Mouse (Mus musculus) kidney, postnatal 14 days (tissue): ENCODE measurements around the gene Stk4.
A peak's percentile ranks its signal among the peaks of the same experiment; 100 is the strongest.

Experiments
- DNase-seq: peaks from one replicate; pipeline ENCODE4 v3.0.0; 2022; ENCODE audit warnings: mixed read lengths

Stk4 gene

GRCm38 (mm10) chr2:164128576-164129411 lies 58.7 kb downstream of the Stk4 start:
- DNase-seq, result no peak

GRCm38 (mm10) chr2:164131586-164131985 lies 61.5 kb downstream of the Stk4 start:
- no peak for DNase-seq

DNA sequence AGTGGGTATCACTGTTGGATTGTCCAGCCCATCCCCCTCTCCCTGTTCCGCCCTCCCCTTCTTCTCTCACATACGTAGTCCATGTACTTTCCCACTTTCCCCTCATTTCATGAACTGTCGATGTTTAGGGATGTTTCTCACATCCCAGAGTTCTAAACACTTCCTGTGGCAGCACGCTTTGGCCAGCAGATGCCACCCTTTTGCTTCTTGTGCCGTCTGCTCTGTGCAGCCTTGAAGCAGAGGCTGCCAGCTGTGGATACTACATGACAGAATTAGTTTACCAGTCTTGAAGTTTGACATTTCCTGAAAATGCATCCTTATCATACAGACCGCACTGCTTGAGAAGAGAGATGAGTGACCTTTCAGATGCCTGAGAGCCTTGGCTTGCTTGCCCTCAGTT lies 64.4 kb downstream of the Stk4 start:
- DNase-seq, result peak; percentile 60

DNA sequence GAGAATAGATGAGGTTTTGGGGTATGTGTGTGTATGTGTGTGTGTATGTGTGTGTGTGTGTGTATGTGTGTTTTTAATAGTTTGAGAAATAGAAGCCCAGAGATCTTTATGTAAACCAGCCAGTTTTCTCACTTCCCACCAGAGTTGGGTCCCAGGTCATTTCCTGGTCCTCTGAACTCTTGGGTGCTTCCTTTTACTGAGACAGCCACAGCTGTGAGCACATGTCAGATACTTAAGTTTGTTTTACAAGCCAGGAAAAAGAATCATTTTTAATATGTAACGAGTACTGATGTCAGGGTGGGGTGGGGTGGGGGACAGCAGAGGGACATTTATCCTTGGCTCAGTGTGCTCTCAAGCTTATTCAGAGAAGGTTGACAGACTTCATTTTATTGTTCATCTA lies 65.2 kb downstream of the Stk4 start:
- DNase-seq, result peak; percentile 45

DNA sequence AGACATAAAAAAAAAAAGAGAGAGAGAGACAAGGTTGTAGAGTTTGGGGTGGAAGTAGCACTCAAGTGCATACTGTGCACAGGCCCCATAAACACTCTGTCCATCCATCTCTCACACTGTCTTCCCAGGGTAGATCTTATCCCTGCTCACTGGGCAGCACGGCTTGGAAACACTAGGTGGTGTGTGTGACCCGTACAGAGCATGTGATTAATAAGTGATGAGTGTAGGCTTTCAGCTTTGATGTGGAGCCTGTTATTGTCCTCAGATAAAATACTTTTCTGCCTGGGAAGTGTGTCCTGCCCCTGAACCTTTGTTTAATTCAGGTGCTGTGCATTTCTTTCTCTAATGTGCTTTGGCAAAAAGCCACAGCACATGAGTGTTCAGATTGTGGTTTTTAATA lies 66.3 kb downstream of the Stk4 start:
- DNase-seq, result no peak

DNA sequence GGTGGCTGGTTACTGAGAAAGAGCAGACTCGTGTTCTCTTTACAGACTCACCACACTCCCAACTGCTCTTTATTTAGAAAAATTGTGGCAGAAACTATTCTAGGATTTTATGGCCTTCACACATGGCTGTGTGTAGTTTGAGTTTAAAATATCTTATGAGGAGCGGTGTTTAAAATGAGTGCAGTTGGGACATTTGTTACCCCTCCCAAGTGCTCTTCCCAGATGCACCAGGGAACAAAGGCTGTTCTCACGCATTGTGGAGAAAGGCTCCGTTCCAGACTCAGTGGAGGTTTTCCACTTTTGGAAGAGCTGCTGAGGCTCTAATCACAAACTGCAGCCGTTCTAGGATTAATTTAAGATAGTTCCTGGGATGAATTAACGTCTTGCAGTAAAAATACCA lies 67.6 kb downstream of the Stk4 start:
- no peak for DNase-seq

DNA sequence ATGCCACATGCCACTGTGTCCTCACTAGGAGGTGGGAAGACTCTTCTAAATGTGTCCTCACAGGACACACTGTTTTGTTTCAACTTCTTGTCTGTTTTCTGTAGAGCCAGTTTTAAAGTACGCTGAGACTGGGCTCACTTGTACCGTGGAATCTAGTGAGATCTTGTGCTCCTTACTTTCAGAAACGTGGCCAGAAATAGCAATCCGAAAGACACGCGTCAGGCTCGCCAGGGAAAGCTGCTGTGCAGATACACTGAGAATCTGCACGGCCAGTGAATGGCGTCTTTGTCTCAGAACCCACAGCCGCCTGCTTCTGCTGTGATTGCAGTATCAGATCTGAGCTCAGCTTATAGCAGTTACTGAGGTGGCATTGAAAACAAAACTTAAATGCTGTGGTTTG lies 71.9 kb downstream of the Stk4 start:
- DNase-seq, result no peak

DNA sequence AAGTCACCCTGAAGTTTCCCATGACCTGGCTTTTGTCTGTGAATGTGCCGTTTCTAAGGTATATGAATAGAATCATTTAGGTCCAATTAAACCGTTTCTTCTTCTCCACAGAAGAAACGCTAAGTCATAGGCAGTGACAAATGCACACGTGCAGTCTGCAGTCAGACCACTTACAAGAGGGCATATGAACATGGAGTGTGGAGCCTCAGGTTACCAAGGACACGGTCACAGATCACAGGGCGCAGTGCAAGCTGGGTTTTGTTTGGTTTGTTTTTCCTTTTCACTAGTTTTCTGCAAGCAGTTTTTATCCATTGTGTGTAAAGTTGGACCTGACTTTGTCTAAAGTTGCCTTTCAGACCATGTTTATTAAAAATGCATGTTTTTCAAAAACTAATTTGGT lies 73.9 kb downstream of the Stk4 start:
- peak; percentile 46 for DNase-seq

DNA sequence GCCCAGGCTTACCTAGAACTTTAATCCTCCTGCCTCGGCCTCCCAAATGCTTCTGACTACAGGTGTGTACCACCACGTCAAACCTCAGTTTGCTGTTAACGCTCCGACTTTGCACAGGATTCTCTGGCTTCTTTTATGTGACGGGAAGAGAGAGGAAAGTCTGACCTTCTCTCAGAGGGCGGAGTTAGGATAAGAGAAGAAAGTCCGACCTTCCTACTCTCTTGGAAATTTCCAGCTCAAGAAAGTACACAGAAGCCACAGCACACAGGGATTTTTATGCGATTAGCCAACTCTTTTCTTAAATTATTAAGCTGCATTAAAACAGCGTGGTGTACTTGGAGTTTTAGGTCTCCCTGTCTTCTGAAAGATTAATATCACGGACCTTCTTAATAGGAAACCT lies 74.4 kb downstream of the Stk4 start:
- DNase-seq, result no peak

- no peak for DNase-seq
These were observed 76.4 kb downstream of the Stk4 start for GRCm38 (mm10) chr2:164146556-164146955.

GRCm38 (mm10) chr2:164150086-164150760 lies 80.1 kb downstream of the Stk4 start:
- DNase-seq, result no peak

- no peak for DNase-seq
These were observed 82.2 kb downstream of the Stk4 start for GRCm38 (mm10) chr2:164152341-164152740.

- no peak for DNase-seq
These were observed 83.9 kb downstream of the Stk4 start for GRCm38 (mm10) chr2:164154007-164154406.

GRCm38 (mm10) chr2:164156158-164156557 lies 86.0 kb downstream of the Stk4 start:
- DNase-seq, result no peak

GRCm38 (mm10) chr2:164158838-164159237 lies 88.7 kb downstream of the Stk4 start:
- DNase-seq, result no peak

- DNase-seq, result no peak
These were observed 91.5 kb downstream of the Stk4 start for GRCm38 (mm10) chr2:164161515-164162055.

- DNase-seq, result no peak
These were observed 94.8 kb downstream of the Stk4 start for GRCm38 (mm10) chr2:164164941-164165340.

- no peak for DNase-seq
These were observed 97.8 kb downstream of the Stk4 start for GRCm38 (mm10) chr2:164167752-164168570.

DNA sequence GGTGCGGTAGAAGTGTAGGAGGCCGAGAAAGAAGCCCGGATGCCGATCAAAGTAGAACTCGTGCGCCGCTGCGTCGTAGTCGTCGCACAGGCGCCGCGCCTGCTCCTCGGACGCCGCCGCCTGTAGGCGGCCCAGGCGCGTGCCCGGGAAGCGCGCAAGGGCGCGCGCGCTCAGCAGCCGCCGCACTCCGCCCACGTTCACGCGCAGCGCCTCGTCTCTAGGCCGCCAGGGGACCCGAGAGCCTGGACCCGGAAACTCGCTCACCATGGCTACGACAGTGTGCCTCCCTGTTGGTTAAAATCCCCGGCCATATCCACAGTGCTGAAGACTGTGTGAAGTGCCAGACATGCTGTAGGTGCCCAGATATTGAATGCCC lies 98.4 kb downstream of the Stk4 start:
- DNase-seq, result no peak

GRCm38 (mm10) chr2:164170326-164170725 lies 100.2 kb downstream of the Stk4 start:
- DNase-seq, result no peak

GRCm38 (mm10) chr2:164170902-164171301 lies 100.8 kb downstream of the Stk4 start, which contains the start of gene Kcns1:
TSS of gene Kcns1 (minus strand) at chr2:164171113.
- DNase-seq, result peak; percentile 18

DNA sequence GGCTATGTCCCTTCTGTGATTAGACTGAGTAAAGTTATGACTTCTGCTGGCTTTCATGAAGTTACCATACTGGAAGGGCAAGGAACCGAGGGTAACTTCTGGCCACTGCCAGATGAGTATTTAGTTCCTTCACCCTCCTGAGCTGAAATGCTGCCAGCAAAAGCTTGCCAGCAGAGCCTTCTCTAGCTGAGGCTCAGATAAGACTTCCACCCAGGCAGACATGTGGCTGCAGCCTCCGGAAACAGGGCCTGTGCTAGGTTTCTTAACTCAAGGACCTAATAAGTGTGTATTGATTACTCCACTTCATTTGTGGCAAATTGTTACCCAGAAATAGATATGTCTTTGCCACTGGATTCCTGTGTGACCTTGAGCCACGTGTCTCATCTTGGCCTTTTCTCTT lies 103.3 kb downstream of the Stk4 start:
- no peak for DNase-seq
